Mouse (Mus musculus): Measurements from ENCODE around the gene Reck. TPM values are rescaled to one million over a fixed set of nuclear protein-coding genes. Genes with fewer than 3 reads are reported as not detected.
A peak's percentile ranks its signal among the peaks of the same experiment; 100 is the strongest.

The Reck gene
- polyA plus RNA-seq, 1 experiment: not detected

DNA sequence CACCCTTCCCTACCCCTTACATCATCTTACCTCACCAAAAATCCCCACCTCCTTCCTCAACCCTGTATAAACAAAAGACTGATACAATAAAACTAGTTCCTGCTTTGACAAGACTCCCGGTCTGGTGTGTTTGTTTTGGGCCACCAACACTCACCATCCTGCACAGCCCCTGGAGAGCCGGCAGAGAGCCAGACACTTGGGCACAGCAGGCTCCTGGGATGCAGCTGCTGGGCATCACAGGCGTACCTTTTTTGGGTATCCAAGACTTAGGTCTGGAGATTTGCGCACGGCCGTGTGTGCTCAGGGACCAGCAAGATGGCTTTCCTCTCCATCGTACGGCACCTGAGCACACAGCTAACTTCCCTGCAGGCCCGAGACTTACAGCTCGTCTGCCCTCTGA, 15.4 kb upstream of the Reck start:
- Histone ChIP-seq H3K9me3 (ENCODE audit: control insufficient read depth, low read length) (no peaks in the 10 kb centered on the region), H3K36me3 (ENCODE audit: control insufficient read depth) (no peaks in the 10 kb centered on the region), H3K4me3 (replicated peaks) (no peak overlapping the region), H3K27me3 (ENCODE audit: control insufficient read depth) (no peaks in the 10 kb centered on the region), H3K4me1 (ENCODE audit: control insufficient read depth) (no peaks in the 10 kb centered on the region)
- TF ChIP-seq GATA1 (IDR thresholded peaks at IDR 0.05; ENCODE audit: low read length) (no peak), TAL1 (IDR thresholded peaks at IDR 0.05; ENCODE audit: low read length) (no peak)

GRCm38 (mm10) chr4:43860744-43861519, 14.4 kb upstream of the Reck start:
- H3K9me3 ChIP-seq (ENCODE audit: control insufficient read depth, low read length): no peaks in the 10 kb centered on the region
- H3K4me1 ChIP-seq (ENCODE audit: control insufficient read depth): no peaks in the 10 kb centered on the region
- H3K27me3 ChIP-seq (ENCODE audit: control insufficient read depth): no peaks in the 10 kb centered on the region
- H3K4me3 ChIP-seq (replicated peaks): no peak overlapping the region
- no peak for TF ChIP-seq TAL1 (IDR thresholded peaks at IDR 0.05; ENCODE audit: low read length)
- no peak for TF ChIP-seq GATA1 (IDR thresholded peaks at IDR 0.05; ENCODE audit: low read length)
- H3K36me3 ChIP-seq (ENCODE audit: control insufficient read depth): no peaks in the 10 kb centered on the region

DNA sequence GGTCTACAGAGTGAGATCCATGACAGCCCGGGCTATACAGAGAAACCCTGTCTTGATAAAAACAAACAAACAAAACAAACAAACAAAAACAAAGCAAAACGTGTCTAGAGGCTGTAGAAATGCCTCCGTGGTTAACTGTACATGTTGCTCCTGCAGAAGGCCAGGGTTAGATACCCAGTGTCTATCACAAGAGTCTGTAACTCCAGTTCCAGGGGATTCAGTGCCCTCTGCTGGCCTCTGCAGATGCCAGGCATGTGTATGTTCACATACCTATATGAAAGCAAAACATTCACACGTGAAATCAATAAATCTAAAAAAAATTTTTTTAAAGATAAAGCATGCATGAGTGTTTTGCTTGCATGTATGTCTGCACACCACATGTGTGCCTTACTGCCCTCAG, 12.0 kb upstream of the Reck start:
- TF ChIP-seq TAL1 (IDR thresholded peaks at IDR 0.05; ENCODE audit: low read length) (no peak), GATA1 (IDR thresholded peaks at IDR 0.05; ENCODE audit: low read length) (no peak)
- no peaks in the 10 kb centered on the region for H3K36me3 ChIP-seq (ENCODE audit: control insufficient read depth)
- no peaks in the 10 kb centered on the region for H3K27me3 ChIP-seq (ENCODE audit: control insufficient read depth)

DNA sequence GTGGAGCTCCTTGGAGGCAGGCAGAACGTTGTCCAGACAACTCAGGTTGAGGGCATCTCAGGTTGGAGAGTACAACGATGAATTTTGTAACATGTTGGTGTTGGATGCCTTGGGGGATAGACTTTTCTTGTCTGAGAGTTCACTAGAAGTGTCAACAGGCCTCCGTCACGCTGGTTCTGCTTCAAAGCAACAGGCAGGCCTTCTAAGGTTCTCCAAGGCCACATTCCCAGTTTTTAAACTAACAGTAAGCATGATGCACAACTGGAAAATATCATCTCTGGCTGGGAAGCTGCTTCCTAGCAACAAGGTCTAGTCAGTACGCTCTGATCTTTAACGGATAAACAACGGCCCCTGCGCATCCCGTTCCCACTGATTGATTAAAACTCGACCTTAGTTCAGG, 5.5 kb upstream of the Reck start:
- TF ChIP-seq TAL1 (IDR thresholded peaks at IDR 0.05; ENCODE audit: low read length) (no peak), GATA1 (IDR thresholded peaks at IDR 0.05; ENCODE audit: low read length) (no peak)
- Histone ChIP-seq H3K36me3 (ENCODE audit: control insufficient read depth) (no peaks in the 10 kb centered on the region), H3K9me3 (ENCODE audit: control insufficient read depth, low read length) (no peaks in the 10 kb centered on the region), H3K27me3 (ENCODE audit: control insufficient read depth) (peaks cover under 1% of the 10 kb centered on the region), H3K4me3 (replicated peaks) (no peak overlapping the region), H3K4me1 (ENCODE audit: control insufficient read depth) (peaks cover 1% of the 10 kb centered on the region)

More for the DNA sequence above, 12.0 kb upstream of the Reck start:
- Histone ChIP-seq H3K4me3 (replicated peaks) (no peak overlapping the region), H3K4me1 (ENCODE audit: control insufficient read depth) (no peaks in the 10 kb centered on the region), H3K9me3 (ENCODE audit: control insufficient read depth, low read length) (no peaks in the 10 kb centered on the region)

DNA sequence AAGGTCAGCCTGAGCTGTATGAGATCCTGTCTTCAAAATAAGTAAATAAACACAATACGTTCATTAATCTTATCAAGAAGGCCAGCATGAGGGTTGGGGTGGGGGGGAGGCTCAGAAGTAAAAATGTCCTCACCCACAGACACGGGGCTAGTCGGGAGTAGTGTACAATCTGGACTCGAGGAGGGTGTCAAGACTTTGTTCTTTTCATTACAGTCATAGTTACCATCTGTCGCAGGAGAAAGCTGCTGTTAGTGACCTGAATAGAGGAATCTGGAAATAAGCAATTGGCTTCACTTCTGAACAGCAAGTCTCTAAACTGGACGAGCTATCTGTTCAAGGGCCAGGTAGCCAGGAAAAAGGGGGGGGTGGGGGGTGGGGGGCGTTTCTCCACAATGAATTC, 829 bp upstream of the Reck start:
- peaks cover 16% of the 10 kb centered on the region for H3K4me1 ChIP-seq (ENCODE audit: control insufficient read depth)
- H3K4me3 ChIP-seq (replicated peaks): no peak overlapping the region
- TF ChIP-seq GATA1 (IDR thresholded peaks at IDR 0.05; ENCODE audit: low read length) (no peak), TAL1 (IDR thresholded peaks at IDR 0.05; ENCODE audit: low read length) (no peak)
- H3K9me3 ChIP-seq (ENCODE audit: control insufficient read depth, low read length): no peaks in the 10 kb centered on the region
- H3K36me3 ChIP-seq (ENCODE audit: control insufficient read depth): no peaks in the 10 kb centered on the region
- peaks cover 27% of the 10 kb centered on the region for H3K27me3 ChIP-seq (ENCODE audit: control insufficient read depth)

GRCm38 (mm10) chr4:43875919-43876411, 635 bp downstream of the Reck start:
- no peaks in the 10 kb centered on the region for H3K36me3 ChIP-seq (ENCODE audit: control insufficient read depth)
- no peaks in the 10 kb centered on the region for H3K9me3 ChIP-seq (ENCODE audit: control insufficient read depth, low read length)
- no peak for TF ChIP-seq TAL1 (IDR thresholded peaks at IDR 0.05; ENCODE audit: low read length)
- no peak for TF ChIP-seq GATA1 (IDR thresholded peaks at IDR 0.05; ENCODE audit: low read length)
- H3K4me3 ChIP-seq (replicated peaks): peak overlapping the region; percentile 74
- H3K27me3 ChIP-seq (ENCODE audit: control insufficient read depth): peaks cover 27% of the 10 kb centered on the region
- H3K4me1 ChIP-seq (ENCODE audit: control insufficient read depth): peaks cover 16% of the 10 kb centered on the region

GRCm38 (mm10) chr4:43877230-43877629, 1.9 kb downstream of the Reck start:
- peaks cover 27% of the 10 kb centered on the region for H3K27me3 ChIP-seq (ENCODE audit: control insufficient read depth)

DNA sequence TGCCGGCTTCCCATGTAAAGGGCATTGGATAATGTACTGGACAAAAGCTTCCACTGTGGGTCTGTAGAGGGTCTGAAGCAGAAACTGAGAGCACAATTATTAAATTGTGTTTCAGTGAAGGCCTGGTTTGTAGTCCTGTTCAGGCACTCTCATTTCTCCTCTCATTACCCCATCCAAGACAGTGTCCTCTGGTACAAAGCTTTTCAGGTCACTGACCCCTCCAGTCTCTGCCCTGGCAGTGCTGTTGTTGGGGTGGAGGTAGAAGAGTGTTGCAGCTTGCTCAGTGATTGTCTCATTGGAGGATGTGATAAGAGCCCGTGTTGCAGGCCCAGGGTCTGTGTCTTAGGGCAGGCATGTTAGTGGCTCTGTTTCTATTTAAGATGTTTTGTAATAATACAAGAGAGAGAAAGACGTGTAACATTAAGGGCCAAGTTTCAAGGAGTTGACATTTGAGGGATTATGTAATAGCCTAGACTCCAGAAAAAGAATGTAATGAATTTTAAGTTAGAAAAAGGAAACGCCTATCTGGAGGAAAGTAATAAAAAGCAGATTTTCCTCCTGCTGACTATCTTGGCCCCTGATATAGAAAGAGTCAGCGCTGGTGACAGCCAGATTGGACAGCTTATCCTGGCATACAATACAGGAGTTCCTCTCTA, 2.9 kb downstream of the Reck start:
- no peaks in the 10 kb centered on the region for H3K36me3 ChIP-seq (ENCODE audit: control insufficient read depth)
- H3K4me3 ChIP-seq (replicated peaks): no peak overlapping the region
- no peaks in the 10 kb centered on the region for H3K9me3 ChIP-seq (ENCODE audit: control insufficient read depth, low read length)
- H3K27me3 ChIP-seq (ENCODE audit: control insufficient read depth): peaks cover 27% of the 10 kb centered on the region
- TF ChIP-seq TAL1 (IDR thresholded peaks at IDR 0.05; ENCODE audit: low read length) (no peak), GATA1 (IDR thresholded peaks at IDR 0.05; ENCODE audit: low read length) (no peak)
- H3K4me1 ChIP-seq (ENCODE audit: control insufficient read depth): peaks cover 16% of the 10 kb centered on the region

More at GRCm38 (mm10) chr4:43877230-43877629, 1.9 kb downstream of the Reck start:
- TF ChIP-seq TAL1 (IDR thresholded peaks at IDR 0.05; ENCODE audit: low read length) (no peak), GATA1 (IDR thresholded peaks at IDR 0.05; ENCODE audit: low read length) (no peak)
- Histone ChIP-seq H3K36me3 (ENCODE audit: control insufficient read depth) (no peaks in the 10 kb centered on the region), H3K9me3 (ENCODE audit: control insufficient read depth, low read length) (no peaks in the 10 kb centered on the region), H3K4me1 (ENCODE audit: control insufficient read depth) (peaks cover 16% of the 10 kb centered on the region), H3K4me3 (replicated peaks) (no peak overlapping the region)

- Histone ChIP-seq H3K4me3 (replicated peaks) (no peak overlapping the region), H3K9me3 (ENCODE audit: control insufficient read depth, low read length) (no peaks in the 10 kb centered on the region), H3K4me1 (ENCODE audit: control insufficient read depth) (peaks cover 16% of the 10 kb centered on the region), H3K36me3 (ENCODE audit: control insufficient read depth) (no peaks in the 10 kb centered on the region), H3K27me3 (ENCODE audit: control insufficient read depth) (peaks cover 27% of the 10 kb centered on the region)
- TF ChIP-seq TAL1 (IDR thresholded peaks at IDR 0.05; ENCODE audit: low read length) (no peak), GATA1 (IDR thresholded peaks at IDR 0.05; ENCODE audit: low read length) (no peak)
These were observed 4.2 kb downstream of the Reck start for GRCm38 (mm10) chr4:43879566-43879965.

Data from erythroblast, embryonic 14.5 days (primary cell).